Mouse (Mus musculus): ENCODE results near the gene Lipt1. TPM values are rescaled to one million over a fixed set of nuclear protein-coding genes. Genes with fewer than 3 reads are reported as not detected.

The Lipt1 gene
- total and polyA plus RNA-seq, 3 experiments = 7.5 to 13.2 (median 7.9) TPM

GRCm38 (mm10) chr1:37883411-37883810 lies 11.9 kb downstream of the Lipt1 start:
- Histone ChIP-seq H3K4me3 (replicated peaks in 1 of 3; ENCODE audit: low read depth in 2 of 3, low read length in 2 of 3, poor library complexity in 1 of 3) (no peak overlapping the region), H3K9me3 (replicated peaks; ENCODE audit: low read length) (no peaks in the 10 kb centered on the region), H3K9ac (ENCODE audit: insufficient read depth, low read depth) (no peak overlapping the region), H3K27me3 (replicated peaks) (no peaks in the 10 kb centered on the region), H3K27ac (ENCODE audit: insufficient read depth, low read depth) (no peak overlapping the region), H3K79me2 (replicated peaks; ENCODE audit: control insufficient read depth, extremely low read depth, insufficient read depth, poor library complexity, severe bottlenecking) (no peaks in the 10 kb centered on the region), H3K4me2 (ENCODE audit: insufficient read depth, low read depth, poor library complexity, severe bottlenecking) (no peak overlapping the region), H3K36me3 (replicated peaks in 1 of 2; ENCODE audit: control insufficient read depth in 1 of 2, insufficient read depth in 1 of 2, low read length in 1 of 2) (peaks cover 38 to 79% of the 10 kb centered on the region in 2 experiments), H3K4me1 (ENCODE audit: control insufficient read depth in 1 of 2, insufficient read depth in 2 of 2) (peaks cover 0 to 8% of the 10 kb centered on the region in 2 experiments; a peak in 1 of 4 replicates)
- DNase-seq (ENCODE audit: extremely low read depth) = no peak
- in situ Hi-C loops (cut with MboI; ENCODE audit: low pct_ligation_motif_present, low pct_unique_long_range_greater_than_20kb, low sequenced_read_pairs) = no loop called here
- no peak for TF ChIP-seq PAX5 (IDR thresholded peaks at IDR 0.05; ENCODE audit: low read length)
- TF ChIP-seq CHD2 (IDR thresholded peaks at IDR 0.05; ENCODE audit: low read length) = no peak
- no peak for TF ChIP-seq POLR2A (IDR thresholded peaks at IDR 0.05; ENCODE audit: low read depth, low read length)
- no peak for TF ChIP-seq ZMIZ1 (IDR thresholded peaks at IDR 0.05; ENCODE audit: low read depth, low read length)
- TF ChIP-seq HCFC1 (IDR thresholded peaks at IDR 0.05; ENCODE audit: low read depth, low read length) = no peak
- TF ChIP-seq USF1 (IDR thresholded peaks at IDR 0.05; ENCODE audit: low read depth, low read length) = no peak
- no peak for TF ChIP-seq E2F4 (IDR thresholded peaks at IDR 0.05; ENCODE audit: insufficient replicate concordance, low read depth, low read length)
- TF ChIP-seq RAD21 (IDR thresholded peaks at IDR 0.05; ENCODE audit: low read depth, low read length) = no peak
- no peak for TF ChIP-seq JUN (IDR thresholded peaks at IDR 0.05; ENCODE audit: insufficient read depth, low read depth, low read length)
- no peak for TF ChIP-seq TCF12 (IDR thresholded peaks at IDR 0.05; ENCODE audit: low read depth, low read length)
- TF ChIP-seq GABPA (IDR thresholded peaks at IDR 0.05; ENCODE audit: insufficient replicate concordance, low read depth, low read length) = no peak
- no peak for TF ChIP-seq USF2 (conservative IDR thresholded peaks at IDR 0.05; ENCODE audit: low read depth, low read length)
- dilution Hi-C loops (cut with MboI; ENCODE audit: extremely low pct_ligation_motif_present, extremely low pct_unique_long_range_greater_than_20kb, low sequenced_read_pairs) = no loop called here

GRCm38 (mm10) chr1:37884451-37884850 lies 12.9 kb downstream of the Lipt1 start:
- dilution Hi-C loops (cut with MboI; ENCODE audit: extremely low pct_ligation_motif_present, extremely low pct_unique_long_range_greater_than_20kb, low sequenced_read_pairs) = no loop called here
- peaks cover 2% of the 10 kb centered on the region; the same call in 1 of the 2 replicates for H3K79me2 ChIP-seq (replicated peaks; ENCODE audit: control insufficient read depth, extremely low read depth, insufficient read depth, poor library complexity, severe bottlenecking)
- H3K9ac ChIP-seq (ENCODE audit: insufficient read depth, low read depth) = no peak overlapping the region
- no peak overlapping the region for H3K4me2 ChIP-seq (ENCODE audit: insufficient read depth, low read depth, poor library complexity, severe bottlenecking)
- no peaks in the 10 kb centered on the region for H3K9me3 ChIP-seq (replicated peaks; ENCODE audit: low read length)
- in situ Hi-C loops (cut with MboI; ENCODE audit: low pct_ligation_motif_present, low pct_unique_long_range_greater_than_20kb, low sequenced_read_pairs) = no loop called here
- peak; percentile 94 for DNase-seq (ENCODE audit: extremely low read depth)
- H3K4me1 ChIP-seq (ENCODE audit: control insufficient read depth in 1 of 2, insufficient read depth in 2 of 2) = peaks cover 3 to 18% of the 10 kb centered on the region in 2 experiments
- no peak for TF ChIP-seq ETS1 (conservative IDR thresholded peaks at IDR 0.05; ENCODE audit: low read depth, low read length)
- no peak for TF ChIP-seq ZMIZ1 (IDR thresholded peaks at IDR 0.05; ENCODE audit: low read depth, low read length)
- TF ChIP-seq KAT2A (IDR thresholded peaks at IDR 0.05; ENCODE audit: insufficient replicate concordance, low read length) = no peak
- TF ChIP-seq TCF12 (IDR thresholded peaks at IDR 0.05; ENCODE audit: low read depth, low read length) = no peak
- TF ChIP-seq CTCF (conservative IDR thresholded peaks at IDR 0.05 in 1 of 2, IDR thresholded peaks at IDR 0.05 in 1 of 2; ENCODE audit: low read depth in 2 of 2, low read length in 2 of 2) = no peak
- TF ChIP-seq ELF1 (IDR thresholded peaks at IDR 0.05; ENCODE audit: low read depth, low read length) = no peak
- no peak for TF ChIP-seq E2F4 (IDR thresholded peaks at IDR 0.05; ENCODE audit: insufficient replicate concordance, low read depth, low read length)
- TF ChIP-seq MEF2A (IDR thresholded peaks at IDR 0.05; ENCODE audit: borderline replicate concordance, low read depth, low read length) = no peak
- TF ChIP-seq MXI1 (IDR thresholded peaks at IDR 0.05; ENCODE audit: low read depth, low read length) = no peak
- no peak for TF ChIP-seq POLR2A (IDR thresholded peaks at IDR 0.05; ENCODE audit: low read depth, low read length)
- no peak for TF ChIP-seq TBP (conservative IDR thresholded peaks at IDR 0.05; ENCODE audit: low read depth, low read length)
- TF ChIP-seq HCFC1 (IDR thresholded peaks at IDR 0.05; ENCODE audit: low read depth, low read length) = no peak
- no peak for TF ChIP-seq MAFK (IDR thresholded peaks at IDR 0.05; ENCODE audit: insufficient replicate concordance, low read length)
- TF ChIP-seq ZC3H11A (IDR thresholded peaks at IDR 0.05; ENCODE audit: low read depth, low read length) = no peak
- TF ChIP-seq IRF4 (IDR thresholded peaks at IDR 0.05; ENCODE audit: low read depth, low read length) = no peak
- TF ChIP-seq RAD21 (IDR thresholded peaks at IDR 0.05; ENCODE audit: low read depth, low read length) = no peak
- TF ChIP-seq JUN (IDR thresholded peaks at IDR 0.05; ENCODE audit: insufficient read depth, low read depth, low read length) = no peak
- TF ChIP-seq ZKSCAN1 (IDR thresholded peaks at IDR 0.05; ENCODE audit: borderline replicate concordance, low read depth, low read length) = no peak
- H3K27ac ChIP-seq (ENCODE audit: insufficient read depth, low read depth) = no peak overlapping the region
- no peak overlapping the region for H3K4me3 ChIP-seq (replicated peaks in 1 of 3; ENCODE audit: low read depth in 2 of 3, low read length in 2 of 3, poor library complexity in 1 of 3)
- peaks cover 28 to 70% of the 10 kb centered on the region in 2 experiments for H3K36me3 ChIP-seq (replicated peaks in 1 of 2; ENCODE audit: control insufficient read depth in 1 of 2, insufficient read depth in 1 of 2, low read length in 1 of 2)
- no peaks in the 10 kb centered on the region for H3K27me3 ChIP-seq (replicated peaks)
